Mouse (Mus musculus): ENCODE data around the gene Azin2.

The Azin2 gene

DNA sequence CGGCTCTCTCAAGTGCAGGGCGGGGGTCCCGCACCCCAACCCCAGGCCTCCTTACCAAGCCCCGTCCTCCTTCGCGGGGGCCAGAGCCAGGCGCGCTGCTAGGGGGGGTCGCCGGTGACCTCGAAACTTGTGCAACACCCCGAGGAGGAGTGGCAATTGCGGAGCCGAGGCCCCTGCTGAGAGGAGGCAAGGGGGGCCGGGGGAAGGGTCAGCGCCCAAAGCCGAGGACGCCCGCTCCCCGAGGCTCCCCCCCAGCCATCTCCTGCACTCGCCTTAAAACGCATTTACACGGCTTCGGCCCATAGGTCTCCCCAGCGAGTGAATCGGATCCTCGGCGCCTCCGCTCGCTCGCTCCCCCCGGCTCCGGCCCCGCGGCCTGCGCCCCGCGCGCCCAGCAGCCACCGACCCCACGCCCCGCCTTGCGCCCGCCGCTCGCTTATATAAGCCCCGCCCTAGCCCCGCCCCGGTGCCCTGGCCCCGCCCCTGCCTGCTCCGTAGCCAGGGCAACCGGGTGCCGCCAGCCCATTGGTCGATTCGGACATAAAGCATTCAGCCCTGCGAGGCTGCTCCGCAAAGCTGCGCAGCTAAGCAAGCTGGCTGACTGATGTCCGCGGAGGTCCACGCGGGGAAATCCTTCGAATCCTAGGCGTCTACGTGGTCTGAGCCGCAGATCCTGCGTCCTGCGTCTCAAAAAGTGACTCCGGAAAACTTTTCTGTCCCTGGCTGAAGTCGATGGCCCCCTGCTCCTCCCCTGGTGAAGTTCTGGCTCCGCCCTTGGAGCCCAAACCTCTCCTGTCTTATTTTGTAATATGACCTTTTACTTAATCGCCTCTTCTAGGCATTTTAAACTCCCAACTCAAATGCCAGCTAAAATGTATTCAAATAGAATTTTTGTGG lies at the start of gene Azin2:
Gene Azin2 (minus strand): TSS at position 414 of the 897 bp plus-strand sequence.
- peak; percentile 67 to 80 for DNase-seq (ENCODE audit: low spot score in 2 of 2)

DNA sequence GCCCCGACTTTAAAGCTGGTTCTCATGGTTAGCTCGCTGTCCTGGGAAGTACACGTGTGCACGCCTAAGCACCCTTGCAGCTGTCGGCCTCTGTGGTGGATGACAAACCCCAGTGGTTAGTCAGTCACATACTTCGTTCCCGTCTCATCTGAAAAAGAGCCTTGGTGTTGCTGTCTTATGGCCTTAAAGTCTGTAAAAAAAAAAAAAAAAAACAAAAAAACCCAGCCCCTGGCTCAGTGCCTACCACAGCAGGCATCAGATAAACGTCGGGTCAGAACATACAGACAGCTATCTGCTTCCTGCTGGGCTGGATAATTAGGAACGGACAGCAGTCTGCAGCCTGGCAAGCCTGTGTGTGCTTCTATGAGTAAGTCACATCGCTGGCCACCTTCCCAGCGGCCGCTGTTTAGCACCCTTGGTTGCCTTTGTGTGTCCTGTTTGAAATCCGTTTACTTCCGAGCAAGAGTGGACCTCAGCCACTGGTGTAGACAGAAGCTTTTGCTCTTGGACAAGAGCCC lies 49.4 kb upstream of the Azin2 start:
- DNase-seq (ENCODE audit: low spot score in 2 of 2), result no peak

DNA sequence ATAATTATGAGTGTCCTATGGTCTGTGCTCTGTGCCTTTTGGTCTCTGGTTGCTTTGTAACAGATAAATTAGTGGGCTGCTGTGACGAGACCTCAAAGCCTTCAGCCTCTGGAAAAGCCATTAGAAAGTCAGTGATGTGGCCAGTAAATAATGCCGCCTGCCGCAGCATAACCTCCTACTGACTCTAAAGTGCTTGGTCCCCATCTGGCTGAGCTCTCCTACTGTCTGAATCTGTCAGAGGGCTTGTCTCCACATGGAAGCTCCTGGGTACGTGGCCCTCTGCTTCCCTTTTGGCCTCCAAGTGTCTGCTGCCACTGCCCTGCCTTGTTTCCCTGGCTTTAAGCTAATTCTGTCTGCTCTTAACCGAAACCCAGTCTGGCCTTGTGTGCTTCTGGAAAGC lies 47.3 kb upstream of the Azin2 start:
- DNase-seq (ENCODE audit: low spot score in 2 of 2), result no peak

DNA sequence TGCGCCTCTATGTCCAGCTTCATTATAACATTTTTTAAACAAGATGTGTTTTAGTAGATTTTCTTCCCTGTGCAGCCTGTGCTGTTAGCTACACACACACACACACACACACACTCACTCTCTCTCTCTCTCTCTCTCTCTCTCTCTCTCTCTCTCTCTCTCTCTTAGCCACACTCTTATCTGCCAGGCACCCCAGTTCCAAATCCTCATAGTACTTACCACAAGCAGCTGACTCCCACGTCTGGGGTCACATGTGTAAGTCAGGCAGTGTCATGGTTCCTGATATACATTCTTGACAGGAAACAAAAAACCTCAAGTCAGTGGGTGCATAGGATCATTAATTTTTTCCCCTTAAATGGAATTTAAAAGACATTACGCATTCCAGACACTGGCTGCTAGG lies 46.4 kb upstream of the Azin2 start:
- no peak for DNase-seq (ENCODE audit: low spot score in 2 of 2)

DNA sequence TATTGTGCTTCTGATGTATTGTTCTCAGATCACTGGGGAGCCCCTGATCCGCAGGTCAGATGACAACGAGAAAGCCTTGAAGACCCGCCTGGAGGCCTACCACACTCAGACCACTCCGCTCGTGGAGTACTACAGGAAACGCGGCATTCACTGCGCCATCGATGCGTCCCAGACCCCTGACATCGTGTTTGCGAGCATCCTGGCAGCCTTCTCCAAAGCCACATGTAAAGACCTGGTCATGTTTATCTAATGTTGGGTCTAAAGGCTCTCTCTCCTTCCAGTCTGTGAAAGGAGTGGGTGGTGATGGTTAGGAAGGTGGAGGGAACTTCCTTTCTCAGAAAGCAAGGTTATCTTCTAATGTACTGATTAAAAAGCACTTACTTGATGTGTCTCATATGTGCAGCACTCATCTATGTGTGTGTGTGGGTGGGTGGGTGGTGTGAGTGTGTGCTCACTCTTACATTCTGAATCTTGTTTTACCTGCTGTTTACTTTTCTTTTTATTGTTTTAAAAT lies 45.8 kb upstream of the Azin2 start:
- no peak for DNase-seq (ENCODE audit: low spot score in 2 of 2)

DNA sequence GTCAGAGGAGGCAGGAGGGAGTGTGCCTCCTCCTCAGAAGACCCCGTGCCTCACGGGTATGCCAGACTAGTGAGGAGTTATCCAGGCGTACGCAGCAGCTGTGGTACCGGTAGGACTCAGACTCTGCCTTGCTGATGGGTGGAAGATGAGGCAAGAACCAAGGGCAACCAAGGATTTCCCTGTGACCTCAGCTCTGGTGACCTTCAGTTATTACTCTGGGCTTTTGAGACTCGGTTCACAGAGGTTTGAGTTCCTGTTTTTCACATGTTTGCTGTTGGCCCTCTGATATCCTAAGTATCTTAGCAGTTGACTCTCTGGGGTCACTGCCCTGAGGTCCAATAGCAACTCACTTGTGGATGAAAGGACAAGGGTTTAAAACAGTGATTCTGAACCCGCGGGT lies 41.5 kb upstream of the Azin2 start:
- no peak for DNase-seq (ENCODE audit: low spot score in 2 of 2)

DNA sequence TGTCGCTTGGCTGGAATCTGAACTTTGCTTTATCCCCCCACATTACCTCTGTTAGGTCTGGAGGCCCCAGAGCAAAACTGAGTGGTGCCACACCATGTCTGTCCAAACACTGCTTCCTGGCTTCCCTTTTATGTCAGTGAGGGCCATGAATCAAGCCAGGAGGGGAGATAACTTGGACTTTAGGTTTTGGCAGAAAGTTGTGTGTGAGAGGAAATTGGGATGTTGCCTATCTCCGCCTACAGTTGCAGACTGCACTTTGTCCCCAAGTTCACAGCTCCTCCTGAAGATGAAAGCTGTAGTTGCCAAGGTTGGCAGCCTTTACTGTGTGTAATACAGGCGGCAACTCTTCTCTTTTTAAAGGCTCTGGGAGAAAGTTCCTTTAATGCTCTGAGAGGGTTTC lies 38.5 kb upstream of the Azin2 start:
- DNase-seq (ENCODE audit: low spot score in 2 of 2), result no peak

DNA sequence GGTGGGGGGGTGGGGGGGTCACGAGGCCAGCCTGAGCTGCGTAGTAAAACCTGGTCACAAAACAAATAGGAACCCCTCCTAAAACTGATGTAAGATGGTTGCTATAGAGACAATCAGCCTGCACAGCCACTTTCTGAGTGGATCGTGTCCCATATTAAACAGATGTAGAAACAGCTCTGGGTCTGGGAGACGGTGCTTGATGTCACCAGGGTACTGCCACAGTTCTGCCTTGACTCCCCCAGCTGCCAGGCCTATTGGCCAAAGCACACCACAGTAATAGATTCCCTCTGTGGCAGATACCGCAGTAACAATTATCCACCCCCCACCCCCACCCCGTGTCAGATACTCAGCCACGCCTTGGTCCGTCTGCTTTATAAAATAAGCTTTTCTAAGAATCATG lies 36.2 kb upstream of the Azin2 start:
- DNase-seq (ENCODE audit: low spot score in 2 of 2), result no peak

DNA sequence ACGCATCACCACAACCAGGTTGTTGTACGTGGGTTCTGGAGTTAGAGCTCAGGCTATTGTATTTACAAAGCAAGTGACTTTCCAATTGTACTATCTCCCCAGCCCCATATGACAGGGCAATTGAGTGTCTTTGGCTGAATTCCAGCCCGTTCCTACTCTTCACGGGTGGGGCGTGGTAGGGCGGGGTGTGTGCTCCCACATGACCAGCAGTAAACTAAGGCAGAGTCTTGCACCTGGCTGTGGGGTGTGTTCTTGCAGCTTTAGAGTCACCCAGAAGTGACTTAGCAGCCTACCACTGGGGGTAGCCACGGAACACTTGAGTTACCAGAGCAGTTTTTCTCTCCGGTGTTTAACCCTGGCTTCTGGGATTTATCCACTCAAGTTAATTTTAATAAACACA lies 35.0 kb upstream of the Azin2 start:
- DNase-seq (ENCODE audit: low spot score in 2 of 2), result no peak

DNA sequence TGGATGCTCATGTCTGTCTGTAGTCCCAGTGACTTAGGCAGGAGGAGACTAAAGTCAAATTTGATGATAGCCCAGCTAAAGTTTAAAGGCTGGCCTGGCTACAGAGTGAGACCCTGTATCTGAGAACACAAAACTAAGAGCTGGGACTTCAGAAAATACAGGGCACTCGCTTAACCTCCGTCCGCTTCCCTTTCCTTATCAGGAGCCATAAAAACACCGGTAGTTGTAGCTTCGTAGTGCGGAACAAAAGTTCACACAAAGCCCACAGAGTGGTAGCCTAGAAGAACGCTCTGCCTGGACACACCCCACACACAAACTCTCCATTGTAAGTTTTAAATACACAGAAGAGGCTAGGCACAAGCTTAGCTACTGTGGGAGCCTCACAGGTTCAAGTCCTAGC lies 33.0 kb upstream of the Azin2 start:
- no peak for DNase-seq (ENCODE audit: low spot score in 2 of 2)

DNA sequence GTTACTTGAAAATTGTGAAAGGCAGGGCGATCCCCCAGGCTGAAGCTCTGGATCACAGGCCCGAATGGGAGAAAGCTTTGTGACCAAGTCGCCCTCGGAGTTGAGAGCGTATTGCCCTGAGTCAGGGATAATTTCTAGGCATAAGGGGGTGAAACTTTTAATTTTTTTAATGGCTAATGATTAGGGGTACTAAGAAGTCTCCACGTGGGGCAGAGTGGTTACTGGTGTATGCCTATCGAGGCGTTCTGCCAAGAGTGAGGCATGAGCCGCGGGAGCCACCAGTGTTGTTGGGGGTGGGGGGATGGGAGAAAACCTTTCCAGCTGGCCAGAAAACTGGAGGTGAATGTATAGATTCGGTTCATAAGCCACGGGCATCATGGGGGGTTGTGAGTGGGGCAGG lies 31.4 kb upstream of the Azin2 start:
- DNase-seq (ENCODE audit: low spot score in 2 of 2), result no peak

DNA sequence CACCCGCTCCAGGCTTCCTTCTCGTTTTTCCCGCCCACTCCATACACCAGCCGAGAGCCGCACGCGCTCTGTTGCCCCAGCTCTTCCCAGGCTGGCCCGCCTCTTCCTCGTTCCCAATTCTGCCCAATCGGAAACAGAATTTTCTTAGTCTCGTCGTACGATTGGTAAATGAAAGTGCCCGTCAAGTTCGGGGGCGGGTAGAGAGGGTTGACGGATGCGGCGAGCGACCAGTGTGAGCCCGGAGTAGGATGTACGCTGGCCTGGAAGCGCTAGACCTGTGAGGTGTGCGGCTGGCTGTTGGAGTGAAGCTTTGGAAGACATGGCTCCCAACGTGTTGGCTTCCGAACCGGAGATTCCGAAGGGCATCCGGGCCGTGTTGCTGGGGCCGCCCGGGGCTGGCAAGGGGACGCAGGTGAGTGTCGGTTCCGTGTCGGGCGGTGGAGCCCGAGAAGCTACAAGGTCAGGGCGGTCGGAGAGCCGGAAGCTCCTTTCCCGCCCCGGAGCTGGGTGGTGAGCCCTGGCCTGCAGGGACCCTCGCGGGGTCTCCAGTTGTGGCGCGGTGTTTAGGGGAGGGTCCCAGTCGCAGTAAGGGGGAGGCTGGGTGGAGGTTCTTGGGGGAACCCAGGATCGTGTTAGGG lies 30.9 kb upstream of the Azin2 start:
- peak; percentile 90 to 91 for DNase-seq (ENCODE audit: low spot score in 2 of 2)

DNA sequence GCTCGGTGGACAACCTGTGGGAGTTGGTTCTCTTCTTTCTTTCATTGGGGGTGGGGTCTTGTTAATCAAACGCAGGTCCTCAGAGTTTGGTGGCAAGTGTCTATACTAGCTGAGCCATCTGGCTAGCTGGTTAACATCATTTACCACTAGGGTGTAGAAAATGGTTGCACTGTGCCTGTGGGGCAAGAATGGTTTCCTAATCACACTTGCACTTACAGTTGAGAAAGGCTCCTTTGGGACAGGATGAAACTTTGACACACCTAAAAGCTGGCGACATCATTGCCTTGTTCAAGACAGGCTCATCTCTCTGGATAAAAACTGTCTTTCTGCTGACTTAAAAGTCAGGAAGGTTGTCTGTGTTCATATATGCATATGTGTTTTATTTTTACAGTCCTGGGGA lies 29.9 kb upstream of the Azin2 start:
- no peak for DNase-seq (ENCODE audit: low spot score in 2 of 2)

DNA sequence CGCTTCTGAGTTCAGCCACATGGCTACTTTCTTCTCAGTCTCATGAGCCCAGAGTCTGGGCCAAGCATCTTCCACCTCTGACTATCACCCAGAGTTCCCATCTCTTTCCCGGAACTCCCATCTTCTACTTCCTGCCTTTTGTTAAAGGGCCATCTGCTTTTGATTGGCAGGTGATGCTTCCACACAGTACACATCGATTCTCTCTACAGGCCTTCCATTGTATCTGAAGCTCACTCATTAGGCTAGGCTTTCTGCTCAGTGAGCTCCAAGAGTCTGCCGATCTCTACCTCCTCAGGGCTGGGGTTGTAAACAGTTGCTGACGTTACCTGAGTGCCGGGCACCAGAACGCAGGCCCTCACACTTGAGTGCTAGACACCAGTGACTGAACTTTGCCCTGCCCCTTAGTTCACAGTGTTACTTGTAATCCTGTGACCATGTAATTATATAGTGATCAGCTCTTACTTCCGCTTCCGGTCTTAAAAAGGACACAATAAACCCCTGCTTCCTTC lies 29.3 kb upstream of the Azin2 start, which contains the start of gene Ak2:
Gene Ak2 (plus strand): TSS at position 459 of the 509 bp plus-strand sequence.
- DNase-seq (ENCODE audit: low spot score in 2 of 2), result no peak

DNA sequence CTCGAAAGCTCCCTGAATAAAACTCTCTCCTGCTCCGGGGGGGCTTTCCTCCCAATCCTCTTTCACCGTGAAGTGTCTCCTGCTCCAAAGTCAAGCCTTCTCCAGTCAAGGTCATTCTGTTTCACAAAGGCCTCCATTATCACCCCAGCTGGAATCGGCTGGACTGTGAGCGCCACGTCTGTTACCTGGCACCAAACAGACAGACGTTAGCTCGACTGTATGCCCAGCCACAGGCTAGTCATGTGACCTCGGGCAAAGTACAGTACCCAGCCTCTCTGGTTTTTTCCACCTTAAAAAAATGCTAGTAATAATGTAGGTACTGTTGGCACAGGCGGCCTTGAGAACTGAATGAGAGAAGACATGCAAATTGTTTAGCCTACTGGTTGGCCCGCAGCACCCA lies 27.4 kb upstream of the Azin2 start:
- no peak for DNase-seq (ENCODE audit: low spot score in 2 of 2)

DNA sequence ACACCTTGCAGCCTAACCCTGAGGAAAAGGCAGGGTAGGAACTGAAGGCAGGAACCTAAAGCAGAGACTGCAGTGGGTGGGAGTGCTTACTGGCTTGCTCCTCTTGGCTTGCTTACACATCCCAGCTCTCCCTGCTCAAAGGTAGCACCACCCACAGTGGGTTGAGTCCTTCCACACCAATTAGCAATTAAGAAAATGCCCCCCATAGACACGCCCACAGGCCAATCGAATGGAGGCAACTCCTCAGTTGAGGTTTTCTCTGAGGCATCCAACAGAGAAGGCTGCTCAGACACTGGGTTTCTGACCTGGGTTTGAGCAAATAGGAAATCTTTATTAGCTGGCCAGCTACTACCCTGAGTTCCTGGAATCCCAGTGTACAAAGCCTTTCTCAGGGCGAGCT lies 26.7 kb upstream of the Azin2 start:
- no peak for DNase-seq (ENCODE audit: low spot score in 2 of 2)

DNA sequence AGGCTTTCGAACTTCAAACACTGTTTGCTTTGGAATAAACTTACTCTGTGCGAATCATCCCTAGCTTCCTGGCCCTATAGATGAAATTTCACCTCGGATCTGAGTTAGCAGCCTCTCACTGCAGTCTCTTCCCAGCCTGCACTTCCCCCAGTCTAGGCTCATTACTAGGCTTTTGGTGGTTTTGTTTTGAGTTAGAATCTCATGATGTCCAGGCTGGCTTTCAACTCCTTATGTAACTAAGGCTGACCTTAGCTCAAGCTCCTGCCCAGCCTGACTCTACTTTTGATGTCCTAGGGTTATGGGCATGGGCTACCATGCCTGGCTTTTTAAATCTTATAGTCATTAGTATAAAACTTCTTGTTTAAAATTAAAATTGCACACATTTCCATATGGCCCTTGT lies 22.4 kb upstream of the Azin2 start:
- no peak for DNase-seq (ENCODE audit: low spot score in 2 of 2)

DNA sequence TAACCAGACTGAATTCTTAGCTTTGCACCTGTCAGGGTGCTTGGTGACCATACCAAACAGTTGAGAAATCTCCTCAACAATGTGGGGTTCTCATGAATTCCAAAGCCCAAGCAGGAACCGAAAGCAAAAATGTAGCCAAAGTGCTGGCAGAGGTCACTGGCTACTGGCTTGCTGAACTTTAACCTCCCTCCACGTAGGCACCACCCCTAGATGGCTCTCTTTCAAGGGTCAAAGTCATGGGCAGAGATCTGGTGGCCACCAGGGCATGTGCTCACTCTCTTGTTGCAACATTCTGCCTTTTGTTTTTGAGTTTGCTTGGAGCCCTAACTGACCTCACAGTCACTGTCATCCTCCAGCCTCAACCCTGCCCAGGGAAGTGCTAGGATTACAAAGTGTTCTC lies 21.4 kb upstream of the Azin2 start:
- no peak for DNase-seq (ENCODE audit: low spot score in 2 of 2)

DNA sequence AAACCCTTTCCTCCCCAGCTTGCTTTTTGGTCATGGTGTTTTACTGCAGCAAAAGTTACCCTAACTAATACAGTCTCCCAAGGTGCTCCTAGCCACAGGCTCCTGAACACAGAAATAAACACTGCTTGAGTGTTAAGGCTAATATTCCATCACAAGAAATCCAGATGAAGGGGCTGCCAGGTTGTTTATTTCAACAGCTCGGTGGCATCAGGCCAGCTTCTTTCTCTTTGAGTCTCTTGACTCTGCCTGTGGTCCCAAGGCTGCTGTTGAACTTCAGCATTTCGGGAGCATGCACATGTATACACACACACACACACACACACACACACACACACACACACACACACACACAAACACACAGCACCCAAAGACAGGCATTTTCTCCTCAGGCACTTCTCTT lies 20.9 kb upstream of the Azin2 start:
- no peak for DNase-seq (ENCODE audit: low spot score in 2 of 2)

DNA sequence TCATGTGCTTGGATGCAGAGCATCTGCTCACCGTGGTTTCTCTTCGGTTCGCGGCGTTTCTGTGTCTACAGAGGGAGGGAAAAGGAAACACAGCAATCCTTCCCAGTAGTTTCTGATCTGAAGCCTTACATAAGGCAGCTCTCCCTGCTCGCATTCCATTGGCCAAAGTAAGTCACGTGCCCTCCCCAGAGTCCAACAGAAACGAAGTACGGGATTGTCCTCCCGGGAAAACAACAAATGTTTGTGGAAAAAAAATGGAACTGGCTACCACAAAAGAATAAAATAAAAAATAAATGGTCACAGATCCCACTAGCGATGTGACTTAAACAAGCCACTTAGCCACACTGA lies 19.6 kb upstream of the Azin2 start:
- DNase-seq (ENCODE audit: low spot score in 2 of 2), result no peak

DNA sequence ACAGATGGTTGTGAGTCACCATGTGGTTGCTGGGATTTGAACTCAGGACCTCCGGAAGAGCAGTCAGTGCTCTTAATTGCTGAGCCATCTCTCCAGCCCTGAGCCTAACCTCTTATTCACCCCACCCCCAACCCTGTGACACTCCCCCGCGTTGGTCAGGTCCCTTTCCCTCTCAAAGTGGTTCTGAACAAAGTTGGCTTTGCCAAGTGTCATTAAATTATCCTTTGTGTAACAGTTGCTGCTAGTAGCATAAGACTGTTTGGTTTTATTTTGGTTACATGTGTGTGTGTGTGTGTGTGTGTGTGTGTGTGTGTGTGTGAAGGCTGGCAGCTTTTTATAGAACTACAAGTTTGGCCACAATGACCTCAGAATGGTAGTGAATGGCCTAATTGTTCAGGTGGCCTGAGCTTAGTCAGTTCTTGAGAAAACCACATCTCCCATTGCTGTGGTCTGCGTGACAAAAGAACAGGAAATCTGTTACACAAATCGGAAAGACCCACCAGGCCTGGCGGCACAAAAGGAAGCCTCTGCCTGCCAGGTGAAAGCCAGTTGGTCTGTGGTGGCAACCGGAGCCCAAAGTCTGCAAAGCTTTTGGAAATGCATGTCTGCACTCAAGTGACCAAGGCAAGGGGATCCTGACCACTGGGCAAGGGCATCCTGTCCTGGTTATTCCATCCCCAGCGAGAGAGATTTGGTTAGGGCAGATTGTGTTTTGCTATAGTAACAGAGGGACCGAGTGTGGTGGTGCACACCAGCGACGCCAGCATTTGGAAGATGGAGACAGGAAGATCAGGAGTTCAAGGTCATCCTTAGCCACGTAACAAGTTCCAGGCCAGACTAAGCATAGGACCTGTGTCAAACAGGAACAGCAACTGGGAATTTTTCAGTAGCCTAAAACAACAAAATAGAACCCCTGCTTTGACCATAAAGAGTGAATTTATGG lies 18.9 kb upstream of the Azin2 start:
- DNase-seq (ENCODE audit: low spot score in 2 of 2), result no peak

DNA sequence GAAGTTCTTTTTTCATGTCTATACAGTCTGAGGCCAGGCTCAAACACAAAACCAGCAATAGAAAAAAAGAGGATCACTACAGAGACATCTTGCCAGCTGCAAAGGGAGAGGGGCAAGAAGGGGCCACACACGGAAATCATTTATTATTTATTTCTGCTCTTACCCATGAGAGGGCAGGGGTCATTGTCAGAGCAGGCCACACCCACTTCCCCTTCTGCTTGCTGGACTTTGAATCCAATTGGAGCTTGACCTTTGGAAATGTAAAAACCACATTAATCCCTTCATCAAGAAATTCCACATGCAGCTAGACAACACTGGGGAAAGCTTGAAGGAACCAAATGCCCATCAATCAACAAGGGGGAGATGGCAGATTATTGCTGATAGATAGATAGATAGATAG lies 16.4 kb upstream of the Azin2 start:
- DNase-seq (ENCODE audit: low spot score in 2 of 2), result no peak
